Mouse (Mus musculus): ENCODE measurements around the gene Atpif1.
"Not testable (repeated sequence)": the region's sequence is repeated elsewhere in the genome, so short reads cannot be mapped to it uniquely, and the experiment has no call there.

DNA sequence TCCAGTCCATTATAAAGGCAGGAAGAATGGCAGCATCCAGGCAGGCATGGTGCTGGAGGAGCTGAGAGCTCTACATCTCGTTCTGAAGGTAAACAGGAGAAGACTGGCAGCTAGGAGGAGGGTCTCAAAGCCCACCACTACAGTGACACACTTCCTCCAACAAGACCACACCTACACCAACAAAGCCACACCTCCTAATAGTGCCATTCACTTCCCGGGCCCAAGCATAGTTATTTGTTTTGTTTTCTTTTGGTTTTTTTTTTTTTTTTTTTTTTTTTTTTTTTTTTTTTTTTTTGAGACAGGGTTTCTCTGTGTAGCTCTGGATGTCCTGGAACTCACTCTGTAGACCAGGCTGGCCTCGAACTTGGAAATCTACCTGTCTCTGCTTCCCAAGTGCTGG lies 51.4 kb downstream of the Atpif1 start:
- not testable (repeated sequence) for TF ChIP-seq POLR2A, CTCF (IDR thresholded peaks at IDR 0.05; ENCODE audit: extremely low read depth, insufficient read depth, low read length)

All from cortical plate, adult 2 months (tissue).